Mouse (Mus musculus): ENCODE data around the gene Tex52. TPM values are rescaled to one million over a fixed set of nuclear protein-coding genes. Genes with fewer than 3 reads are reported as not detected.

Tex52 gene
- total RNA-seq (2017): not detected in 2 replicates

- ATAC-seq (ENCODE audit: extremely low read depth, insufficient number of reproducible peaks, low FRiP score, poor library complexity, severe bottlenecking): no peak
Measured at GRCm38 (mm10) chr6:128375192-128375591, at the start of gene Tex52, which contains the start of gene Gm44596. TSS of gene Tex52 (plus strand) at chr6:128375456. TSS of gene Gm44596 (plus strand) at chr6:128375503.

DNA sequence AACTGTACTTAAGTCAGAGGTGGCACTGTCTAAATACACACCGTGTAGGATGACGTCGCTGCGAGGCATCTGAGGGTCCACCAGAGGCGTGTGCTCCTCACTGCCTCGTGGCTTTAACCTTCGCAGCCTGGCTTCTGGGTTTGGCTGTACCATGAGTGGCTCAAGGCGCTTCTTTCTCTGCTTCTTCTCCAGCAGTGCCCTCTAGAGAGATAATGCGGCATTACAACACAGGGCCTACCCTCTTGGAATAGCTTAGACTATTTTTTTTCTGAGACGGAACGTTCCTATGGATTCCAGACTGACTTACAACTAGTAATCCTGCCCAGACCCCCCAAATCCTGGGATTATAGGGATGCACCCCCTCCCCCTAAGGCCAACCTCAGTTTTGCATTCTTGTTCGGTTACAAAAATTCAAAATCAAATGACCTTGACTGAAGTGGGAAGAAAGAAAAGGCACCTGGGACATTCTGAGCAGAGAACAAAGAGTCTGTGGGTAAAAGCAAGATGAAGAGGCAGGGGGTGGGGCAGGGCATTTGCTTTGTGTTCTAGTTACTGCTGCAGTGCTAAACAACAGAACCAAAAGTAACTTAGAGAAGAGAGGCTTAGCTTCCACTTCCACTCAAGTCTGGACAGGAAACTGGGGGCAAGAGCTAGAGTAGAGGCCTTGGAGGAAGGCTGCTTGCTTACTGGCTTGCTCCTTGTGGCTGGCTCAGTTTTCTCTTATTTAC, 40.7 kb upstream of the Tex52 start:
- ATAC-seq (ENCODE audit: extremely low read depth, insufficient number of reproducible peaks, low FRiP score, poor library complexity, severe bottlenecking): peak; percentile 65; the same call in 1 of the 2 replicates

DNA sequence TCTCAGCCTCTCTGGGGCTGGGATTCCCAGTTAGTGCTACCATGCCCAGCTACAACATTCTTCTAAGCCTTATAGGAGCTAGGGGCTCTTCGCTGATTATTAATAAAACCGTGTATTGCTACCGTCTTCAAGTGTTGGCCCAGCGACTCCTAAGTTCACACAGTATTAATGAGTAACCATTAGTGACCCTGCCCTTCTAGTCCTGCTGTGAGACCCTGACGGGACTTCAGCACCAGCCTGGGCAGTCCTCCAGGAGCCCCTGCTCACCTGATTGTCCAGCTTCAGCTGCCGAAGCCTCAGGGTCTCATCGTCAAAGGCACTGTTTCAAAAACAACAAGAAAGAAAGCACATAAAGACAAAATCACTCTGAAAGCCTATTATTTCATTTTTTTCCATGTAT, 37.8 kb upstream of the Tex52 start:
- ATAC-seq (ENCODE audit: extremely low read depth, insufficient number of reproducible peaks, low FRiP score, poor library complexity, severe bottlenecking): no peak

DNA sequence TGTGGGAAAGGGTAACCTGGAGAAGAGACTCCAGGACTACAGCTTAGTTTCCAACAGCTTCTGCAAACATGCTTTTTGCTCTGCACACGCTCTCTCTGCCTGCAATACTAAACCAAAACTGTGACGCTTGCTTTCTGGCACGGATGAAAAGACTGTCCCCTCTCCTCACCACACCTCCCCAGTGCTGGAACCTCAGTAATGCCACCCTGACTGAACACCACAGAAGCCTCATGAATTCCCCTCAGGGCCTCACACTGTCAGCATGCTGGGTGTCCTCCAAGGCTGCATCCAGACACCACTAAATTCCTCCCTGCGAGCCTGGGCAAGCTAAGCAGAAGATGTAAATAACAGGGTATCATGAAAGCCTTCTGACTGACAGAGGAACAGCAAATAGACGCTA, 36.4 kb upstream of the Tex52 start:
- no peak for ATAC-seq (ENCODE audit: extremely low read depth, insufficient number of reproducible peaks, low FRiP score, poor library complexity, severe bottlenecking)

GRCm38 (mm10) chr6:128341956-128342723, 33.1 kb upstream of the Tex52 start:
- no peak for ATAC-seq (ENCODE audit: extremely low read depth, insufficient number of reproducible peaks, low FRiP score, poor library complexity, severe bottlenecking)

DNA sequence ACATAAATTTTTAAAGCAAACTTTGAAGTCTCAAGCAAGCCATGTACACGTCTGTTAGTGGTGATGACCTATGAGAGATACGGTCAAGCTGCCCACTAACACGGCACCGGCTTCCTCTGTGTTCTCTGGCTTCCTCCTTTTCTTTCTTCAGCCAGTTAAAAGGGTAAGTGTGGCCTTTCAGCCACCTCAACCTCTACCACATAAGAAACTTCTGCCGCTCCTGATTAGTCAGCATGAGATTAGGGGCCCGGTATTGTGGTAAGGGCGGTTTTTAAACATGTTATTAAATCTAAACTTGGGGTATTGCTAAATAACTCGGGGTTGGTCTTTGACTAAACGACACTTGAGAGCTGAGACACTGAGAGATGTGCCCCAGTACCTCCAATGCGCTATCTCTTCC, 29.6 kb upstream of the Tex52 start:
- no peak for ATAC-seq (ENCODE audit: extremely low read depth, insufficient number of reproducible peaks, low FRiP score, poor library complexity, severe bottlenecking)

DNA sequence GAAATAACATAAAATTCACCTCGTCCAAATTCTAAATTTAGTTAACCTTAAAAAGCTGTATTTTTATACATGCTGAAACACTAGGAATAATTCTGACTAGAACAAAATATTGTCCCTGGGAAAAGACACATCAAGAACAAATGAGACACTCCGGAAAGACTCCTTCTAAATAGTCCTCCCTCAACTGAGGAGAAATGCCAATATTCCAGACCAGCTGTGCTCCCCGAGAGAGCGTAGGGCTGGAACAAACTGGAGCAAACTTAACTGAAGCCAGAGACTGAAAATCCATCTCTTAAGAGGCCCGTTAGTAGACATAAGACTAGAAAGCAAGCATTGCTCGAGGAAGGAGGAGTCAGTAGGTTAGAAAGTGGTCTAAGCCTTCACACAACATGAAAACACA, 28.5 kb upstream of the Tex52 start:
- ATAC-seq (ENCODE audit: extremely low read depth, insufficient number of reproducible peaks, low FRiP score, poor library complexity, severe bottlenecking): no peak

GRCm38 (mm10) chr6:128349711-128350110, 25.5 kb upstream of the Tex52 start:
- ATAC-seq (ENCODE audit: extremely low read depth, insufficient number of reproducible peaks, low FRiP score, poor library complexity, severe bottlenecking): no peak

DNA sequence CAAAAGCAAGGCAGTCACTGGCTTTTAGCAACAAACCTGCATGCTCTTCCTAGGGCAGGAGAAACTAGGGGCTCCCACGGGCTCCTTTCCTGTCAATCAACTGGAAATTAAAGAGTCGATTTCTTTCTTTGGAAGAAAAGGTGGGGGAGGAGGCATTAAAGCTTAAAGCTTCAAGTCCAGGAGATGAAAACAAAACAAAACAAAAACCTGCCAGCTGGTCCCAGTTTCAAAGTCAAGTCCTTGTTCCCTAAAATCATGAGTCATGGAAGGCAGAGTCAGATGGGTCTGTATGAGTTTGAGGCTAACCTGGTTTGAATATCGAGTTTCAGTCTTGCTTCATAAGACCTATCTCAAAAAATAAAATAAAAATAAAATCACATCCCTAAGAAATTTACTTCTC, 21.1 kb upstream of the Tex52 start:
- ATAC-seq (ENCODE audit: extremely low read depth, insufficient number of reproducible peaks, low FRiP score, poor library complexity, severe bottlenecking): no peak

DNA sequence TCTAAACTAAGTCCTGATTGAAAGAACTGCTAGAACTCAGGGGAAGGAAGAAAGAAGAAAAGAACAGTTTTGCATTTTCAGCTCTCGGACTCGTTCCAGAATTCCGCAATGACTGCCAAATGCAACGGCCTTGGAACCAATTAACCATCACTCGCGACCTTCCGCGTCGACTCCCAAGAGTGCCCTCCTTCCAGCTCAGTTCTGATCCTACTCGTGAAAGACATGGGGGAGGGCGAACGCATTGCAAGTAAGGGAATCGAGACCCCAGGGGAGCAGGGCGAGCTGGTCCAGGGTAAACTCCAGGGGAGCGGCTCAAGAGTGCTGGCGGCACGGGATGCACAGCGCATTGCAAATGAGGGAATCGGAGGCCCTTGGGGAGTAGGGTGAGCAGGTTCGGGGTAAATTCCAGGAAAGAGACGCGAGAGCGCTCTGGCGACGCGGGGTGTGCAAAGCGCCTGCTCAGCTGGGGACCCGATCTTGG, 20.0 kb upstream of the Tex52 start:
- ATAC-seq (ENCODE audit: extremely low read depth, insufficient number of reproducible peaks, low FRiP score, poor library complexity, severe bottlenecking): no peak

DNA sequence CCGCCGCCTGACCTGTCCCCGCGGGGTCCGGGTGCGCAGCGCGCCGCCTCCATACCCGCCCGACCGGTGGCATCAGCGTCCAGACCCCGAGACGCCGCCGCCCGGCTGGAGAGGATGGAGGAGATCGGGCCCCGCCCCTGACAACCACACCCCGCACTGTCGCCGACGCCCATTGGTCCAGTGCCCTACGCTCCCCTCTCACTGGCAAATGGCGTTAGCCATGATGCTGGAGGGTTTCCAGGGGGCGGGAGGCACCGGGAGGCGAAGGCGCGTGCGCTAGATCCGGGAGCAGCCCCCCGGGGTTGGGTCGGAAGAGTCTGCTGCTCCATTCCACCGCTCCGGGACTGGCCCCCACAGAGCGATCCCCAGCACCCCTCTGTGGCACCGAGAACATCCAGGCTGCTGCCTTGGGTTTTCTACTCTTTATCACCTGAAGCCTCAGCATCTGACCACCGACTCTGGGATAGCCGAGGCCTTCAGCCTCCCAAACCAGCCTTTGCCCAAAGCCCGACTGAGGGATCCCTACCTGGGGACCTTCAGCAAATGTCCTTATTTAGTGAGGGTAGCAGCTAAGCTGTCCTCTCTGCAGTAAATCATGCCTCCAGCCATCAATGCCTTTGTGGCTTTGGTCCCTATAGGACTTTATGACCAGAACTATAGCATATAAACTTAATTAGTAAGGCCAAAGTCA, 19.4 kb upstream of the Tex52 start, which contains the start of gene Tulp3:
Gene Tulp3 (minus strand): TSS at position 126 of the 691 bp plus-strand sequence.
- peak; percentile 96 for ATAC-seq (ENCODE audit: extremely low read depth, insufficient number of reproducible peaks, low FRiP score, poor library complexity, severe bottlenecking)

GRCm38 (mm10) chr6:128358999-128359398, 16.3 kb upstream of the Tex52 start:
- peak; percentile 45 for ATAC-seq (ENCODE audit: extremely low read depth, insufficient number of reproducible peaks, low FRiP score, poor library complexity, severe bottlenecking)

GRCm38 (mm10) chr6:128361901-128362300, 13.4 kb upstream of the Tex52 start:
- no peak for ATAC-seq (ENCODE audit: extremely low read depth, insufficient number of reproducible peaks, low FRiP score, poor library complexity, severe bottlenecking)

- peak; percentile 57 for ATAC-seq (ENCODE audit: extremely low read depth, insufficient number of reproducible peaks, low FRiP score, poor library complexity, severe bottlenecking)
Measured at GRCm38 (mm10) chr6:128362381-128363006, 12.8 kb upstream of the Tex52 start, which contains the start of the genes Rhno1 and Foxm1. TSS of gene Rhno1 (minus strand) at chr6:128362911. TSS of gene Foxm1 (plus strand) at chr6:128362967.

DNA sequence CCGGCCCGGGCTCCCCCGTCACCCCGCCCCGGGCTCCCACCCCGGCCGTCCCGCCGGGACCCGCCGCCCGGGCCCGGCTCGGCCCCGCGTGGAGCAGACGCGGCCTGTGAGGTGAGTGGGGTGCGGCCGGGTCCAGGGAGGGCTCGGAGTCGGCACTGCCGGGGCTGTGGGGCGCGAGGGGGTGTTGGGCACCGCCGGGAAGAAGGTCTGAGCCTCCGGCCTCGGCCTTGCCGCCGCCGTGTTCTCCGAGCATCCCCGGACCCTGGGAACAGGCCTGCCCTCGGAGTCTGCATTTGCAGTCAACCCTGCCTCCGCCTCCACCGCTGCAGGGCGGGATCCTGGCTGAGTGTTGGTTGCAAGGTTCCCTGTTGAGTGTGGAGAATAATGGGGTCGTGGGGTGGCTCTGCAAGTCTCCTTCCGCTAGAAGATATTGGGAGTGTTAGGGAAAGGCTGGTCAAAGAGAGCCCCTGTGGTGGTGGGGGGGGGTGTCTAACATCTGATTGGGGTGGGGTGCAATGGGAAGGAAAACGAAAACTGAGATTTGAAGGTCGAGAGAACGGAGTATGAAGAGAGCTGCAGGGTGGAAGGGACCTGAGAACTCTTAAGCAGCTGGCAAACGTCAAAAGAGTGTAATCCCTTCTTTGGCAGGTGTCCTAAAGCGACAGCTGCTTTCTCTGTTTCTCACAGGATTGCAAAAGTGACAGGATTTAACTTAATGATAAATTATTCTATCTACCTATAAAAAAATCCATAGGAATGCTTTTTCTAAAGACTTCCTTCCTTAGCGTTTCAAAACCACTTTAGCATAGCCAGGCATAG, 12.0 kb upstream of the Tex52 start:
- ATAC-seq (ENCODE audit: extremely low read depth, insufficient number of reproducible peaks, low FRiP score, poor library complexity, severe bottlenecking): no peak

DNA sequence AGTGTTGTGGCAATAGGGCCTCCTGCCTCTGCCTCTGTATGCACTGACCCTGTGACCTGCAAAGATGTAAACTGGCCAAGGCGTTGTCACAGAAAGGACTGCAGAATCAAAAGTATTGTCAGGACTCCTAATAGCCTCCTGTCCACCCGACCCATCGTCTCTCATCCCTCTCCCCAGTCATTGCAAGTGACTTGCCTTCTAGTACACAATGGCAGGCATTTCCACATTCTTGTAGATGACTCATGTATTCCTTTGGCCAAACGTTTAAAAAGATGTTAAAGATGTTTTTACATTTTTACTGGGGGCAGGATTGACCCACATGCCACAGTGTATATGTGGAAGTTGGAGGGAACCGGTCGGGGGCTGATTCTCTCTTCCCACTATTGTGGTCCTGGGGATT, 10.5 kb upstream of the Tex52 start:
- ATAC-seq (ENCODE audit: extremely low read depth, insufficient number of reproducible peaks, low FRiP score, poor library complexity, severe bottlenecking): no peak

DNA sequence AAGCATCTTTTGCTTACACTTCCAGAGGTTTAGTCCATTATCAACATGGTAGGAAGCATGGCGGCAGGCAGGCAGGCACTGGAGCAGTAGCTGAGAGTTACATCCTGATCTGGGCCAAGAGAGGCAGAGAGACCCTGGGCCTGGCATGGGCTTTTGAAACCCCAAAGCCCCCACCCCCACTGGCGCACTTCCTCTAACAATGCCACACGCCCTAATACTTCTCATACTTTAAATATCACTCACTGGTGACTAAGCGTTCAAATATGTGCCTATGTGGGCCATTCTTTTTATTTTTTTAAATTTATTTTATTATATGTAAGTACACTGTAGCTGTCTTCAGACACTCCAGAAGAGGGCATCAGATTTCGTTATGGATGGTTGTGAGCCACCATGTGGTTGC, 8.8 kb upstream of the Tex52 start:
- no peak for ATAC-seq (ENCODE audit: extremely low read depth, insufficient number of reproducible peaks, low FRiP score, poor library complexity, severe bottlenecking)

GRCm38 (mm10) chr6:128370040-128370439, 5.2 kb upstream of the Tex52 start:
- ATAC-seq (ENCODE audit: extremely low read depth, insufficient number of reproducible peaks, low FRiP score, poor library complexity, severe bottlenecking): no peak
